Mouse (Mus musculus) bone marrow, adult 2 months (tissue): ENCODE results near the gene Rb1.

ENCODE experiments used
- CTCF ChIP-seq: fragments of 200-500 bp; IDR thresholded peaks from 2 replicates; pipeline ENCODE4 v1.5.1; 2011; ENCODE audit warnings: low read length, control low read depth; ENCODE audit not compliant: control insufficient read depth, insufficient read depth
- POLR2A ChIP-seq: fragments of 200-500 bp; IDR thresholded peaks from 2 replicates; pipeline ENCODE4 v1.6.1; 2011; ENCODE audit warnings: low read depth, mild to moderate bottlenecking, control low read depth, low read length, borderline replicate concordance; ENCODE audit not compliant: control insufficient read depth

DNA sequence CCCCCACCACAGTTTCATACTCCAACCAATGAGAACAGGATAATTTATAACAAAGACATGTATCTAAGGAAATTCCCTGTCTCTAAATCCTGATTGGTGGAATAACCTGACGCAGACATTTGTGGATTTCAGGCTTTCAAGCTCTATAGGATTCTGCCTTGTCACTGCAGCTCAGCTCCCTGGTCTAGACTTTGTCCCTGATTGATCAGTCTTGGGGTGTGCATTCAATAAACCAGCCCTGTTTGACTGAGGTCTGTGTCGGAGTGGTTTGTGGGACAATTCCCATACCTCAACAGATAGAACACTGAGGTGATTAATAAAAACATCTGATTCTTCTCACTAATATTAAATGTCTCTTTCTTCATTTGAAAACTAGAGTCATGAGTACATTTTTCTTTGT lies 75.6 kb downstream of the Rb1 start:
- TF ChIP-seq POLR2A (no peak), CTCF (no peak)
